Mouse (Mus musculus) neural tube, embryonic 11.5 days (tissue): ENCODE data around the gene Tmem206. TPM values are rescaled to one million over a fixed set of nuclear protein-coding genes. Genes with fewer than 3 reads are reported as not detected.

Source experiments
- ATAC-seq: fragments of 200-750 bp; cut with Nextera tagmentation; 2 replicates; pipeline ENCODE4 v1.8.0; 2017; ENCODE audit warnings: moderate number of reproducible peaks, mild to moderate bottlenecking, moderate TSS enrichment, moderate library complexity; ENCODE audit not compliant: insufficient read depth, low FRiP score, low TSS enrichment
- DNase-seq: peaks from one replicate; pipeline ENCODE4 v3.0.0-alpha.2; 2015; ENCODE audit warnings: low spot score
- H3K27ac ChIP-seq: fragments of 300-500 bp; sonication (generic); 2 replicates; pipeline ENCODE4 v1.5.1; 2014; ENCODE audit warnings: low read depth, mild to moderate bottlenecking, low read length
- H3K27me3 ChIP-seq: fragments of 300-500 bp; sonication (generic); 2 replicates; pipeline ENCODE4 v1.6.1; 2014; ENCODE audit warnings: mild to moderate bottlenecking, low read length, mixed read lengths; ENCODE audit not compliant: control insufficient read depth, insufficient read depth
- H3K36me3 ChIP-seq: fragments of 300-500 bp; sonication (generic); 2 replicates; pipeline ENCODE4 v1.6.1; 2014; ENCODE audit warnings: mild to moderate bottlenecking, low read length, moderate library complexity, mixed read lengths; ENCODE audit not compliant: control insufficient read depth, insufficient read depth
- H3K4me1 ChIP-seq: fragments of 300-500 bp; sonication (generic); 2 replicates; pipeline ENCODE4 v1.6.1; 2014; ENCODE audit warnings: low read length, mixed read lengths; ENCODE audit not compliant: control insufficient read depth, insufficient read depth
- H3K4me2 ChIP-seq: fragments of 300-500 bp; sonication (generic); 2 replicates; pipeline ENCODE4 v1.6.1; 2014; ENCODE audit warnings: low read depth, mild to moderate bottlenecking, moderate library complexity
- H3K4me3 ChIP-seq: fragments of 300-500 bp; sonication (generic); 2 replicates; pipeline ENCODE4 v1.5.1; 2014; ENCODE audit warnings: low read depth, low read length
- H3K9ac ChIP-seq: fragments of 300-500 bp; sonication (generic); 2 replicates; pipeline ENCODE4 v1.6.1; 2014; ENCODE audit warnings: mild to moderate bottlenecking, low read length
- H3K9me3 ChIP-seq: fragments of 300-500 bp; sonication (generic); 2 replicates; pipeline ENCODE4 v1.6.1; 2016; ENCODE audit warnings: low read length; ENCODE audit not compliant: control insufficient read depth
- WGBS: fragments of 180-500 bp; shearing (Covaris S2); extraction: QIAGEN DNeasy Blood & Tissue Kit; methylation state at CpG from one replicate; pipeline ENCODE4 v1.1.7; 2014; 5-methylcytosine and 5-hydroxymethylcytosine counted together
- polyA plus RNA-seq: library from polyadenylated mRNA; unstranded; fragments of >200 nt; fragmentation: Nextera tagmentation; extraction: Ambion mirVana; gene quantifications from 2 replicates; pipeline ENCODE4 v1.2.1, GENCODE M21; 2014

Gene Tmem206
- polyA plus RNA-seq: 32.3 and 38.5 TPM in 2 replicates

DNA sequence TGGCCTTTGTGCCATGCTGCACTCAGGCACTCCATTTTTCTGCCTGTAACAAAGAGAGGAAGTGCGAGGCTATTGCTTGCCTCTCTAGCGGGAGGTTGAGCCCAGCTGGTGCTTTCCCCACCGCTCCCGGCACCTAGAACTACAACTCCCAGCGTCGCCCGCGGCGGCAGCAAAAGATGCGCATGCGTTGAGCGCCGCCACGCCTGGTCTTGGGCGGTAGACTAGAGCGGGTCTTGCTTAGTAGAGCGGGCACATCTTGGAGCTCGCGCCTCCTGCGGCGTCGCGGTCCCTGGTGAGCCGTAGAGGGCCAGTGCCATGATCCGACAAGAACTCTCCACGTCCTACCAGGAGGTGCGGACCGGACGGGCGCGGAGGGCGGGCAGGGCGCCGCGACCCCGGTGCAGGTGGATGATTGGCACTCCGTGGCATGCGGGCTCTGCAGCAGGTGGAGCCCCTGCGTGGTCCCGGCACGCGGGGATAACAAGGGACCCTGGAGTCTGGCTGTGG is at the start of gene Tmem206:
Gene Tmem206 (plus strand): TSS at position 187 of the 507 bp plus-strand sequence.
- Histone ChIP-seq H3K9ac (peak within 1 kb of the TSS; percentile 86), H3K27me3 (no peaks in the 10 kb centered on the region), H3K27ac (peak within 1 kb of the TSS; percentile 68; the same call in 1 of the 2 replicates), H3K4me2 (peak within 1 kb of the TSS; percentile 91), H3K36me3 (peaks cover 2% of the 10 kb centered on the region; the same call in 1 of the 2 replicates), H3K4me3 (peak within 1 kb of the TSS; percentile 80), H3K9me3 (no peaks in the 10 kb centered on the region), H3K4me1 (peaks cover 10% of the 10 kb centered on the region; the same call in 1 of the 2 replicates)
- WGBS: under 1% methylated on average over 41 of the region's 42 CpGs
- ATAC-seq (peak; percentile 96), DNase-seq (peak; percentile 98)

DNA sequence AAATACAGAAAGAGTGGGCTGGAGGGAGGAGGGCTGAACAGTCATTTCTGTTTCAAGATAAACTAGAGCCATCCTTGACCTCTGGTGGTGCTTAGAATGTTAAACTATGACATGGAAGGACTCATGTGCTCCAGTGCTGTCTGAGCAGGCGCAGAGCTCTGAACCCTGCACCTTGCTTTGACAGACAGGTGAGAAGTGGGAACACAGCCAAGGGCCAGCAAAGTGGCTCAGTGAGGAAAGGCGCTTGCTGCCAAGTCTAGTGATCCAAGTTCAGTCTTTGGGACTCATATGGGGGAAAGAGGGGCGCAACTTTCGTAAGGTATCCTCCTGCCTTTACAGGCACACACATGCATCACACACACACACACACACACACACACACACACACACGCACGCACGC is 49.5 kb upstream of the Tmem206 start:
- no peak overlapping the region for H3K27ac ChIP-seq
- ATAC-seq: no peak
- H3K27me3 ChIP-seq: no peaks in the 10 kb centered on the region
- H3K9ac ChIP-seq: no peak overlapping the region
- H3K4me3 ChIP-seq: no peak overlapping the region
- H3K36me3 ChIP-seq: no peaks in the 10 kb centered on the region
- no peaks in the 10 kb centered on the region for H3K9me3 ChIP-seq
- no peaks in the 10 kb centered on the region for H3K4me1 ChIP-seq
- H3K4me2 ChIP-seq: no peak overlapping the region
- 97% methylated on average over 7 of the region's 7 CpGs for WGBS
- no peak for DNase-seq

DNA sequence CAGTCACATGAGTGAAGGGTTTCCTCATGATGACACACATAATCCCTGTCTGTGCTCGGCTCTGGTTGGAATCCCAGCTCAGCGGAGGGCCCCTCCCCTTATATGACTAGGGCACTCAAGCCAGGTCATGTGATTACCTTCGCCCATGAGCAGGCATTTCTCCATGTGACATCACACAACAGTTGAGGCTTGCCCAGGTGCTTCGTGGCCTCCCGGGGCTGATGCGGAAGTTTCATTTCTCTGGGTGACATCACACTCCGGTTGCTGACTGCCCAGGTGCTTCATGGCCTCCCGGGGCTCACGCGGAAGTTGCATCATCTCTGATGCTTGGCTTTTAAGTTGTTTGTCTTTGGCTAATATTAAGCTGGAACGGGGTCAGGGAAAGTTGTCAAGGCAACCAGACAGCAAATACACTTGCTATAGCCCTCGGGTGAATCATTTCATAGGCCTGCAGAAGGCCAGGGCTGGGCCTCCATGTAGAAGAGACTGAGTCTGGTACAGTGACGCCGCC is 48.1 kb upstream of the Tmem206 start:
- WGBS: 81% methylated on average over 14 of the region's 14 CpGs

DNA sequence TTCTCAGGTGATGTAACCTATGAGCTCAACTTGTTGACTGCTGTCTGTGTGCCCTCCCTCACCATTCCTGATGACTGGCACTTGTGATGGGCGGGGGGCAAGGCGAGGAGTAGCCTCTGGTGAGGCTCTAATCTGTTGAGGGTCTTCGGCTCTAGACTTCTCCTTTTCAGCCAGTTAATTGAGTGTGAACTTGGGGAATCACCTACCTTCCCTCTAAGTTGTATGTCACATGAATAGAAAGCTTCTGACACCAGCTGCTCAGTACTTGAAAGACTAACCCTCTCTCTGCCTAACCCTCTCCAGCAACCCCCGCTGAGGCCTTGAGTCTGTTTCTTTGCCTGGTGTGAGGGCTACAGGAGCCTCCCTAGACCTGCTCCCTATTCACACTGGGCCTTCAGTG is 47.4 kb upstream of the Tmem206 start:
- Histone ChIP-seq H3K9me3 (no peaks in the 10 kb centered on the region), H3K9ac (no peak overlapping the region), H3K4me3 (no peak overlapping the region), H3K27ac (no peak overlapping the region), H3K4me1 (no peaks in the 10 kb centered on the region), H3K4me2 (no peak overlapping the region), H3K36me3 (no peaks in the 10 kb centered on the region), H3K27me3 (no peaks in the 10 kb centered on the region)
- DNase-seq: no peak
- no peak for ATAC-seq
- 82% methylated on average over 4 of the region's 4 CpGs for WGBS

More for the DNA sequence above, 48.1 kb upstream of the Tmem206 start:
- no peak overlapping the region for H3K9ac ChIP-seq
- H3K4me1 ChIP-seq: no peaks in the 10 kb centered on the region
- DNase-seq: no peak
- no peaks in the 10 kb centered on the region for H3K9me3 ChIP-seq
- no peaks in the 10 kb centered on the region for H3K27me3 ChIP-seq
- ATAC-seq: no peak
- H3K4me2 ChIP-seq: no peak overlapping the region
- no peak overlapping the region for H3K27ac ChIP-seq
- H3K36me3 ChIP-seq: no peaks in the 10 kb centered on the region
- H3K4me3 ChIP-seq: no peak overlapping the region

DNA sequence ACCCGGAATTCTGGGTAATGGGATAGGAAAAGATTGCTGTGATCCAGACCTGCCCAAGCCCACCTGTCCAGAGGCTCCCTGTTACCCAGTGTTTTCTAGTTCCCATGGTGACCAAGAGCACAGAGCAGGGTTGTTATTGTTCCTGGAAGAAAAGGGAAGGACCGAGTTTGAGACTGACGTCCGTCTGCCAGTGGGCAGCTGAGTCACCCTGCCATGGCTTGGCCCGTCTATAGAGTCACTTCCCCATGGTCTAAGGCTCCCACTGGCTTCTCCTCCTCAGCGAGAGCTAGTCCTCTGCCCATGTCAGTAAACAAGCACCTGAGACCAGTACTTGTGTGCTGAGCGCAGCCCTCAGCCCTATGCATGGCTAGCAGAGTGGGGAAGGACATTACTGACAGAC is 44.5 kb upstream of the Tmem206 start:
- no peaks in the 10 kb centered on the region for H3K9me3 ChIP-seq
- H3K27ac ChIP-seq: no peak overlapping the region
- H3K4me3 ChIP-seq: no peak overlapping the region
- DNase-seq (no peak), ATAC-seq (no peak)
- no peaks in the 10 kb centered on the region for H3K36me3 ChIP-seq
- H3K4me1 ChIP-seq: no peaks in the 10 kb centered on the region
- H3K9ac ChIP-seq: no peak overlapping the region
- 74% methylated on average over 7 of the region's 7 CpGs for WGBS
- no peak overlapping the region for H3K4me2 ChIP-seq
- H3K27me3 ChIP-seq: no peaks in the 10 kb centered on the region

DNA sequence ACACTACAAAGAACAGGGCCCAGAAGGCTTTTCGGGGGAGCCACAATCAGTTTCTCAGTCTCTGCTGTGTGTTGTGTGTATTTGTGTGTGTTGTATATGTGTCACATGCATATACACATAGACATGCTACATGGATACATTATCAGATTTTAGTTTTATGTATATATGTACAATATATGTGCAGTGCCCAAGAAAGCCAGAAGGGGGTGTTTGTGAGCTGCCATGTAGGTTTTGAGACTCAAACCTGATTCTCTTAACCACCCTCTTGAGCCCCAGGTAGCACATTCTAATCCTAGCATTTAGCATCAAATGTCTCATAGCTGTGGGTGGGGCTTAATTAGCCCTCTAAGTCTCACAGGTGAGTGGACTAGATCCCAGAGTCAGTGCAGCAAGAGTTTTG is 43.4 kb upstream of the Tmem206 start:
- no peaks in the 10 kb centered on the region for H3K9me3 ChIP-seq
- H3K27me3 ChIP-seq: no peaks in the 10 kb centered on the region
- H3K4me1 ChIP-seq: no peaks in the 10 kb centered on the region
- DNase-seq (no peak), ATAC-seq (no peak)
- H3K4me3 ChIP-seq: no peak overlapping the region
- H3K27ac ChIP-seq: no peak overlapping the region
- H3K4me2 ChIP-seq: no peak overlapping the region
- no peak overlapping the region for H3K9ac ChIP-seq
- 94% methylated on average over 1 of the region's 1 CpGs for WGBS
- H3K36me3 ChIP-seq: no peaks in the 10 kb centered on the region

DNA sequence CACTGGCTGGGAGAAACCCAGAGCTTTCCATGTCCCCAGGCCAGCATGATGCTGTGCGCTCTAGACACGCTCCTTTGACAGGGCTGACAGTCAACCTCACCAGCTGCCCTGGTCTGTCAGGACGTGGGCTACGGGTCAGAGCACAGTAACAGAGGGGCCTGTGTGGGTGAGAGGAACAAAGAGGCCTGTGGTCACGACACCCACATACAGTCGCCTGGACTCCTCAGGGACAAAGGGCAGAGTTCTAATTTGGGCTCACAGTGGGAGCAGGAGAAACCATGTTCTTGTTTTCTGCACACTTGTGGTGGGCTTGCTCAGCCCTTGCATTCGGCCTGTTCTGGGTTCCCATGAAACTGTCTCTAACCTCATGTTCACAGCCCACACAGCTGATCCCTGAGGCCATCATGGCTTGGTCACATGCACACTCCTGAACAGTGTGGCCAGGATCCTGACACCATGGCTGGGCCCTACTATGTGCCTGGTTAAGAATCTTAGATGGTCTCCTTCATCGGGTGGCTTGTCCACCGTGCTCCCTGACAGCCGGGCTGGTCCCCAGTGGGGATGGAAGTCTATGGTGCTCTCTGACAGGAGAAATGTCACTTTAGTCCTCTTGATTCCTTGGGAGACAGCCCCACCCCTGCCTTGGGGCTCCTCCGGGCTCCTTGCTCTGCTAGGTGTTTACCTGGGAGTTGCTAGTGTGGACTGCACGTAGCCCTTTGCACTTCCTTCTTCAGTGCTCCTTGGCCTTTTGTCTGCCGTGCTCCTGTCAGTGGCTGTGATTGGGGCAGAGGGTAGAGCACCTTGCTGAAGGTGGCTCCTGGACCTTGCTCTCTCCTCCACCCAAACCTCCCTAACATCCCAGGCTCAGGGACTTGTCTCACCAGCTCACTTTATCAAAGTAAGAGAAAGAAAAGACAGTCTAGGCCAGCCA is 42.3 kb upstream of the Tmem206 start:
- Histone ChIP-seq H3K4me3 (no peak overlapping the region), H3K36me3 (no peaks in the 10 kb centered on the region), H3K4me1 (no peaks in the 10 kb centered on the region), H3K4me2 (no peak overlapping the region), H3K27ac (no peak overlapping the region), H3K27me3 (no peaks in the 10 kb centered on the region), H3K9me3 (no peaks in the 10 kb centered on the region), H3K9ac (no peak overlapping the region)
- no peak for DNase-seq
- 84% methylated on average over 13 of the region's 13 CpGs for WGBS
- no peak for ATAC-seq

DNA sequence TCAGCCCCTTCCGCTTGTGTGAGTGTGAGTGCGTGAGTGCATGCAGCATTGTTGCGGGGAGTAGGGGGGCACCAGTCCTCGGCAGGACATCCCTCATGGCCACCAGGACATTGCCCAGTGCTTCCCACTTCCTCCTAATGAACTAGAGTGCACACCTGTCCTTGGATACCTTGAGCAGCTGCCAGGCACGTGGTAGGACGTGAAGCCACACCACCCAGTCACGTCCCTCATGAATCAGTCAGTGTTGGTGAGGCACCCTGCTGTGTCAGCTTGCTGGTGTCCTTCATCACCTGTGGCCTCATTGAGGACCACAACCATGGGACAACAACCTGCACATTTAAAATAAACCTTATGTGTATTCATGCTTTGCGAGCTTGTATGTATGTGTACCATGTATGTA is 41.2 kb upstream of the Tmem206 start:
- H3K4me2 ChIP-seq: no peak overlapping the region
- H3K9me3 ChIP-seq: no peaks in the 10 kb centered on the region
- WGBS: 87% methylated on average over 8 of the region's 8 CpGs
- H3K4me1 ChIP-seq: no peaks in the 10 kb centered on the region
- no peak overlapping the region for H3K4me3 ChIP-seq
- no peak for ATAC-seq
- no peak overlapping the region for H3K27ac ChIP-seq
- no peak for DNase-seq
- no peak overlapping the region for H3K9ac ChIP-seq
- no peaks in the 10 kb centered on the region for H3K27me3 ChIP-seq
- H3K36me3 ChIP-seq: no peaks in the 10 kb centered on the region
